Mouse (Mus musculus) forebrain, embryonic 12.5 days (tissue): ENCODE results near the gene G6pc2. TPM values are rescaled to one million over a fixed set of nuclear protein-coding genes. Genes with fewer than 3 reads are reported as not detected.

Experiments used
- ATAC-seq: fragments of 200-750 bp; cut with Nextera tagmentation; 2 replicates; pipeline ENCODE4 v1.8.0; 2017; ENCODE audit warnings: moderate TSS enrichment; ENCODE audit not compliant: low FRiP score
- H3K27ac ChIP-seq: fragments of 300-500 bp; sonication (generic); 2 replicates; pipeline ENCODE4 v1.5.1; 2016; ENCODE audit warnings: mild to moderate bottlenecking
- H3K27me3 ChIP-seq: fragments of 300-500 bp; sonication (generic); 2 replicates; pipeline ENCODE4 v1.6.1; 2016; ENCODE audit warnings: mild to moderate bottlenecking
- H3K36me3 ChIP-seq: fragments of 300-500 bp; sonication (generic); replicated peaks from 2 replicates; pipeline ENCODE4 v1.6.1; 2016; ENCODE audit warnings: mild to moderate bottlenecking
- H3K4me1 ChIP-seq: fragments of 300-500 bp; sonication (generic); 2 replicates; pipeline ENCODE4 v1.6.1; 2016
- H3K4me2 ChIP-seq: fragments of 300-500 bp; sonication (generic); 2 replicates; pipeline ENCODE4 v1.6.1; 2016; ENCODE audit warnings: mild to moderate bottlenecking, moderate library complexity
- H3K4me3 ChIP-seq: fragments of 300-500 bp; sonication (generic); replicated peaks from 2 replicates; pipeline ENCODE4 v1.5.1; 2016; ENCODE audit warnings: mild to moderate bottlenecking
- H3K9ac ChIP-seq: fragments of 300-500 bp; sonication (generic); 2 replicates; pipeline ENCODE4 v1.6.1; 2016; ENCODE audit warnings: mild to moderate bottlenecking
- H3K9me3 ChIP-seq: fragments of 300-500 bp; sonication (generic); 2 replicates; pipeline ENCODE4 v1.6.1; 2016
- WGBS: fragments of 180-500 bp; shearing (Covaris S2); methylation state at CpG from one replicate; pipeline ENCODE4 v1.1.7; 2016; 5-methylcytosine and 5-hydroxymethylcytosine counted together
- polyA plus RNA-seq: library from polyadenylated mRNA; unstranded; fragments of >200 nt; fragmentation: Nextera tagmentation; extraction: Ambion mirVana; gene quantifications from 2 replicates; pipeline ENCODE4 v1.2.1, GENCODE M21; 2016

Gene G6pc2
- polyA plus RNA-seq, 1 experiment from 2014 or later, result not detected

DNA sequence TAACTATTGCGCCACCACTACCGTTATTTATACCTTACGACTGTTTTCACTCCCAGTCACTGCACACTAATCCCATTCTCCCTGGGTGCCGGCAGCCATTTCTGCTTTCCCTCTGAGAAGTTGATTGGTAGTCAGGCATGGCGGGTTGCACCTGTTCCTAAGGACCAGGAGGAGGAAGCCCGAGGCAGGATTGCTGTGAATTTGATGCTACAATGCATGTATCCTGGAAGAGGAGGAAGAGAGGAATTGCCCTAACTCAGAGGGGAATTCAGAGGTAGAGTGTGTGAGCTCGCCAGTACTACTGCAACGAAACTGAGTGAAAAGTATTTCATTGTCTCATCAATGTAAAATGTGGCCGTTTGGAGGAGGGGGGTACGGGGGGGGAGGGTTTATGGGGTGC is 1.8 kb downstream of the G6pc2 start:
- Histone ChIP-seq H3K9me3 (no peaks in the 10 kb centered on the region), H3K36me3 (no peaks in the 10 kb centered on the region), H3K4me2 (no peak overlapping the region), H3K9ac (no peak overlapping the region), H3K27ac (no peak overlapping the region), H3K4me3 (no peak overlapping the region), H3K27me3 (no peaks in the 10 kb centered on the region), H3K4me1 (no peaks in the 10 kb centered on the region)
- ATAC-seq, result no peak
- WGBS, result 74% methylated on average over 10 of the region's 10 CpGs

DNA sequence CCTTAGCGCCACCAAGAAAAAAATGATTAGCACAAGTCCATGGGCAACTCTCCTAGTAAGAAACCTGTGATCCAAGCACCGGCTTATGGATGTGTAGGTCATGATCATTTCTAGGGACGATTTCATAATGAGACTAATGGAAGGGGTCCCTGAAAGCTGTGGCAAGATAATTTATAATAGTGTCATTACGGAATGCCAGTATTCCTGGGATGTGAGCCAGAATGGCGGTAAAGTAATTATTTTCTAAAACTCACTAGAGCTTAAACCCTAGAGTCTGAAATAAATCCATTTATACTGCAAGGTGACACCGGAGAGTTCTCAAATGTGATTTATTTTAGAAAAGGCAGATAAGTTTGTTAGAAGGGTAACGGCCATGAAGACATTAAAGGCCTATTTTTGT is 4.4 kb downstream of the G6pc2 start:
- Histone ChIP-seq H3K27me3 (no peaks in the 10 kb centered on the region), H3K27ac (no peak overlapping the region), H3K4me1 (no peaks in the 10 kb centered on the region), H3K36me3 (no peaks in the 10 kb centered on the region), H3K4me3 (no peak overlapping the region), H3K4me2 (no peak overlapping the region), H3K9ac (no peak overlapping the region), H3K9me3 (no peaks in the 10 kb centered on the region)
- WGBS, result 85% methylated on average over 7 of the region's 7 CpGs
- no peak for ATAC-seq

DNA sequence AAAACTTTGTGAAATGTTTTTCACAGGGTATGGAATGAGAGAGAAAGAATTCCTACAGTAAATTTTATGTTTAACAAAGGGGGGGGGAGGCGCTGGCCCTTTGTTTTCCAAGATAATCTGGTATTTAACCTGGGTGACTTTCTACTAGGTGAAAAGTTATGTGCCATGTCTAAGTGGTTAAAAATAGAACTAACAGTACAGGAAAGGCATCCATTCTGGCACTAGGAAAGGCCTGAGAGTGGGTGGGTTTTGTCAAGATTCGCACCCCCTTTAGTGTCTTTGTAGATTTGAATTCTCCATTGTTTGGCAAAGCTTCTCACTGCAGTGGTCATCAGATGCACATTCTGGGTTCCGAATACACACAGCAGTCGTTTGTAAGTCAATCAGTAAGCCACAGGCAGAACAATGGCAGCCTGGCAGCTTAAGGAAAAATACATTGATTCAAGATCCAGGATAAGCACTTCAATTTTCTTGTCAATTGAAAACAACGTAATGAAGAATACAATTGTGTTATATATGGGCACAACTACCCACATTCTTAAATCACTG is 11.1 kb downstream of the G6pc2 start:
- Histone ChIP-seq H3K9ac (no peak overlapping the region), H3K9me3 (no peaks in the 10 kb centered on the region), H3K4me2 (no peak overlapping the region), H3K36me3 (no peaks in the 10 kb centered on the region), H3K4me3 (no peak overlapping the region), H3K27me3 (no peaks in the 10 kb centered on the region; the same call in 1 of the 2 replicates), H3K4me1 (no peaks in the 10 kb centered on the region), H3K27ac (no peak overlapping the region)
- 24% methylated on average over 5 of the region's 5 CpGs for WGBS
- no peak for ATAC-seq

DNA sequence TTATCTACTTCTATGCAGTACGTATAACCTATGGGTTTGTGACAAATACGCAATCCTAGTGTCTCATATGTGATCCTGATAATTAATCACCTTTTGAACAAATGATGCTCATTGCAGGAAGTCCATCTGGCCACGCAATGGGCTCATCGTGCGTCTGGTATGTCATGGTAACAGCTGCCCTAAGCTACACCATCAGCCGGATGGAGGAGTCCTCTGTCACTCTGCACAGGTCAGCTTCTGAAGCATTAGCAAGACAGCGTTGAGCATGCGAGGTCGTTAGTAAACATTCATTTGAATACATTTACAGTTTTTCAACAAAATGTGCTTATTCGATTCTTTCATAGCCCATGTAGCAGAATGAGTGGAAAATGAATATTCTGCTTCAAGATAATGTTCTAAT is 11.9 kb downstream of the G6pc2 start:
- Histone ChIP-seq H3K27me3 (no peaks in the 10 kb centered on the region; the same call in 1 of the 2 replicates), H3K4me2 (no peak overlapping the region), H3K27ac (no peak overlapping the region), H3K4me1 (no peaks in the 10 kb centered on the region), H3K9me3 (no peaks in the 10 kb centered on the region), H3K36me3 (no peaks in the 10 kb centered on the region), H3K9ac (no peak overlapping the region), H3K4me3 (no peak overlapping the region)
- ATAC-seq, result no peak; the same call in 1 of the 2 replicates
- 70% methylated on average over 10 of the region's 10 CpGs for WGBS

DNA sequence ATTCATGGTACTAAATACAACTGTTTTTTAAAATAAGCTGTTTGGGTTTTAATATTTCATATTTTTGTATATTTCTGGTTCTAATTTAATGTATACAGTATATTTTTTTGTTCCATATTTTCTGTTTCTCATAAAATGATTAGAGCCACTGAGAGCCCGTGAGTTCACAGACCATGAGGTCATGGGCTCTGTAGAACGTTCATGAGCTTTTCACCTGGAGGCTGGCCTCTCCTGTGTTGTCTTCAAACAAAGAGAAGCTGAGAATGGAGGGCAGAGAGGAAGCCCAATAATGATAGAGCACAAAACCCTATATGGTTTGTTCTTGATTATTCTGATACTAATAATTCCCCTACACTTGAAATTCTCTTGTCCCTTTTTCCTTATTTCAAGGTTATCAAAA is 13.9 kb downstream of the G6pc2 start:
- ATAC-seq, result no peak
- Histone ChIP-seq H3K4me3 (no peak overlapping the region), H3K4me1 (no peaks in the 10 kb centered on the region), H3K9ac (no peak overlapping the region), H3K27me3 (no peaks in the 10 kb centered on the region; the same call in 1 of the 2 replicates), H3K4me2 (no peak overlapping the region), H3K9me3 (no peaks in the 10 kb centered on the region), H3K27ac (no peak overlapping the region), H3K36me3 (no peaks in the 10 kb centered on the region)
- 66% methylated on average over 2 of the region's 2 CpGs for WGBS

DNA sequence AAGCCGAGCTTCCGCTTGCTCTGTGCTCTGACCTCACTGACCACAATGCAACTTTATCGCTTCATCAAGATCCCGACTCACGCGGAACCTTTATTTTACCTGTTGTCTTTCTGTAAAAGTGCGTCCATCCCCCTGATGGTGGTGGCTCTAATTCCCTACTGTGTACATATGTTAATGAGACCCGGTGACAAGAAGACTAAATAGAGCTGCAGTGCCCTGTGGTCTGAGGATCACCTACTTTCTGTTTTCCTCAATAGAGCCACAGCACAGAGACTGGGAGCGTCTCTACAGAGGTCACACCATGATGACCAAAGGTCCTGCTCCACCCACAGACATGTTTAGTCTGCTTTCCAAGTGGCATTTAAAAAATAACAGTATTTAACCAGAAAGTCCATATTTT is 16.0 kb downstream of the G6pc2 start:
- H3K9me3 ChIP-seq, result no peaks in the 10 kb centered on the region
- ATAC-seq, result no peak
- no peak overlapping the region for H3K4me2 ChIP-seq
- H3K36me3 ChIP-seq, result no peaks in the 10 kb centered on the region
- no peak overlapping the region for H3K4me3 ChIP-seq
- H3K27ac ChIP-seq, result no peak overlapping the region
- peaks cover 3% of the 10 kb centered on the region; the same call in 1 of the 2 replicates for H3K27me3 ChIP-seq
- no peak overlapping the region for H3K9ac ChIP-seq
- H3K4me1 ChIP-seq, result no peaks in the 10 kb centered on the region
- WGBS, result 92% methylated on average over 9 of the region's 9 CpGs

DNA sequence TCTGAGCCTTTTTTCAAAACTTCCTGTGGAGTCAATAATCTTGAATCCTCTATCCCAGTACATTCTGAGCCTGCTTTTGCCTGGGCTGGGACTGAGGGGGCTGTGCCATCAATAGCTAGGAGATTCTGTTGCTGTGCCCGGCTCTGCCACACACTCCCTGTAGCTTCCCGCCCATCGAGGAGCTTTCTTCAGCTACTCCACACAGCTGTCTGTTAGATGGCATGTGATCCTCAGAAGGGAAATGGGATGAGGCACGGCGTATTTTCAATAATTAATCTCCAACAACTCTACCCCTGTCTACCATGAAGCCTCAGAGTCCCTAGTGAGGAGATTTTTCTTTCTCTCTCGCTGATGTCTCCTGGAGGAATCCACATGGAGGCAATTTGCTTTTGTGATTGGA is 17.8 kb downstream of the G6pc2 start:
- ATAC-seq, result no peak
- Histone ChIP-seq H3K4me1 (no peaks in the 10 kb centered on the region), H3K9ac (no peak overlapping the region), H3K4me3 (no peak overlapping the region), H3K36me3 (no peaks in the 10 kb centered on the region), H3K4me2 (no peak overlapping the region), H3K27ac (no peak overlapping the region), H3K9me3 (no peaks in the 10 kb centered on the region), H3K27me3 (peaks cover 3% of the 10 kb centered on the region; the same call in 1 of the 2 replicates)
- WGBS, result 85% methylated on average over 6 of the region's 6 CpGs

DNA sequence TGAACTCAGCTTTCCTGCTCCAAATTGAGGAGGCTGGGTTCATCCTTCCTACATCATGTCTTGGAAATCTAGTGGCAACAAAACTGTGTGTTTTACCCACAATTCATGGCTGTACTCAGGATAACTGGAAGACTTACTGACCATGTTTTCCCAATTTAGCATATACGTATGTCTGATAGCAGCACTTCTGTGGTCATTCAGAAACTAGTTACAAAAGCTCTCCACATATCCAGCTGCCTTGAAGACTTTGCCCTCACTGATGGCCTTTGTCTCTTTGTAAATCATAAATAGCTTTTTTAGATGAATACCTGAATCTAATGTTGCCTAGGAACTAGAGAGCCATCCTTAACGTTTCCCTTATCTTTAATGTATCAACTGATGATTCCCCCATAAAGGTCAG is 19.3 kb downstream of the G6pc2 start:
- 86% methylated on average over 2 of the region's 2 CpGs for WGBS
- no peak overlapping the region for H3K4me3 ChIP-seq

DNA sequence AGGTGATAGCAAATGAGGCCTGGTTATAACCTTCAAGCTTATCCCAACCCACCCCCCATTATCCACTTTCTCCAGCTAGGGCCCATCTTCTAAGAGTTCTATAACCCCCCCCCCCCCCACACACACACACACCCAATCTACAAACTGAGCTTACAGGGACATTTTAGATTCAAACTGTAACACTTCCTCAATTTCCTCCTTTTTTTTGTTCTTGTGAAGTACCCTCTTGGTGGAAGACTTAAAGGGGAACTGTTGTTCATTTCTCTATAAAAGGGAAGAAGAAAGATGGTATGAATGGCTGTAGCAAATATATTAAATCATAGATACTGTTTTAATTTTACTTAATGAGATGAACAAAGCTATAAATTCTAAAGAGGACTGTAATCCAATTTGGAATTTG is 21.2 kb downstream of the G6pc2 start:
- no peak for ATAC-seq
- Histone ChIP-seq H3K36me3 (no peaks in the 10 kb centered on the region), H3K9ac (no peak overlapping the region), H3K27ac (no peak overlapping the region), H3K9me3 (no peaks in the 10 kb centered on the region), H3K4me1 (no peaks in the 10 kb centered on the region; the same call in 1 of the 2 replicates), H3K27me3 (0 out of 2 replicates have a peak, but pooled peaks cover 6% of the 10 kb centered on the region), H3K4me3 (no peak overlapping the region), H3K4me2 (no peak overlapping the region)

More for the DNA sequence above, 19.3 kb downstream of the G6pc2 start:
- H3K36me3 ChIP-seq, result no peaks in the 10 kb centered on the region
- H3K9me3 ChIP-seq, result no peaks in the 10 kb centered on the region
- H3K27ac ChIP-seq, result no peak overlapping the region
- no peak for ATAC-seq
- H3K4me1 ChIP-seq, result no peaks in the 10 kb centered on the region
- H3K27me3 ChIP-seq, result peaks cover 3% of the 10 kb centered on the region; the same call in 1 of the 2 replicates
- H3K4me2 ChIP-seq, result no peak overlapping the region
- no peak overlapping the region for H3K9ac ChIP-seq

DNA sequence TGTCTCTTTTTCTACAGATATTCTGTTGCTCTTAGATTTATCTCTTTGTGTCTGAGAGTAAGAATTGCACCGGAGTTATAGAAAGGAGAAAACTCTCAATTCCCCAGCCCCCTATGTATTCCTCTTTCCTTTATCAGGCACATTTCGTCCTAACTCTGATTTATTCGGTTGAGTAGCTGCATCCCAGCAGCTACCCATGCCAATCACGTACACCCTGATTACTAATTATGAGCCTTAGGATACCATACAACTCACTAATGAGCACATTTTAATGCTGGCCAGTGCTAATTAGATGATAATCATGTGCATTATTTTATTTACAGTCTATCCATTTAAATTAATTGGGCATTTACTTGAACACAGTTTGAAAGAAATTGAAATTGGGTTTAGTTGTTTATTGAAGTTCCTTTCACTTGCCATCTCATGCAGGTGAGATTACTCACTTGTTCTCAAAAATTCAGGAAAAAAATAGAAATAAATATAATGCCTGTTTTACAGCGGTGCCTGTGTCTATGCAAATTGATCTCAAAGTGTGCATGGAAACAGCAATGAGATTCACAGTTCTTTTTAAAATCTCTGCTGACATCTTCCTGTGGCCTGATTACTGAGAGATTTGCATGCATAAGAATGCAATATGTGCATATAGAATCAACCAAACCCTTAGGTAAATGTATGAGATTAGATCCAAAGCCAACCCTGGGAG is 24.3 kb downstream of the G6pc2 start:
- ATAC-seq, result peak; percentile 94
- 27% methylated on average over 5 of the region's 5 CpGs for WGBS
- H3K27ac ChIP-seq, result no peak overlapping the region
- H3K27me3 ChIP-seq, result peaks cover 20% of the 10 kb centered on the region
- no peaks in the 10 kb centered on the region for H3K9me3 ChIP-seq
- no peak overlapping the region for H3K4me2 ChIP-seq
- no peak overlapping the region for H3K4me3 ChIP-seq
- no peak overlapping the region for H3K9ac ChIP-seq
- H3K4me1 ChIP-seq, result no peaks in the 10 kb centered on the region; the same call in 1 of the 2 replicates
- no peaks in the 10 kb centered on the region for H3K36me3 ChIP-seq

DNA sequence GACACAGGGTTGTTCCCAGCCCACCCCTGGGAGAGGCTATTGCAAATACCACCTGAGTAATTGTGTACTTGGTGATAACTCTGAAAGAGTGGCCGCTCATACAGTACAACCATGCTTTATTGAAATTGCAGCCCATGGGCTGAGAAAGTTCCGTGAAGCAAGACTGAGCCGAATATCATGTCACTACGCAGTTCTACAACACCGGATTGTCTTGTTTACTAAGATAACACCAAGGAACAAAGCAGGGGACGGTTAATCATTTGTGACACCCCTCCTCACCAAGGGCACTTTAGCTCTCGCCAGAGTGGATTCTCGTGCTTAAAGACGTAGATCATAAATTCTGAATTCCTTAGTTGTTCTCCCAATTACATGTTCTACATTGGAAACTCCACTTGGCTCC is 28.4 kb downstream of the G6pc2 start:
- H3K9ac ChIP-seq, result no peak overlapping the region
- ATAC-seq, result no peak
- no peaks in the 10 kb centered on the region for H3K9me3 ChIP-seq
- H3K4me2 ChIP-seq, result no peak overlapping the region
- no peak overlapping the region for H3K4me3 ChIP-seq
- no peaks in the 10 kb centered on the region; the same call in 1 of the 2 replicates for H3K4me1 ChIP-seq
- no peak overlapping the region for H3K27ac ChIP-seq
- WGBS, result 94% methylated on average over 9 of the region's 9 CpGs
- peaks cover 19% of the 10 kb centered on the region for H3K27me3 ChIP-seq
- H3K36me3 ChIP-seq, result no peaks in the 10 kb centered on the region

DNA sequence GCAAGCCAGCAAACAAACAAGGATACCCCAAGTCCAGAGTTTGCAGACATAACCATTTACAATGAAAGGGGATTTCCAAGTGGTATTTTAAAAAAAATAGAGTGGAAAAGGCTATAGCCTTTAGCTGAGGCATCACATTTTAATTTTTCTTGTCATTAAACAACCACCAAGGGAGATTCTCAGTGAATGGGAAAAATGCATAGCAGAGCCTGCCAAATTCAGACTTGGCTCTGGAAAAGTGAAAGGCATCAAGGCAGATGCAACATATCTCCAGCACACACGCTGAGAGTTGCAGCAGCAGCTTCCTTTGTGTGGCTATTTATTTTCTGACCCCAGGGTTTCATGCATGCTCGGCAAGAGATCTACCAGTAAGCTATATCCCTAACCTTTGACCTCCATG is 34.1 kb downstream of the G6pc2 start:
- H3K27me3 ChIP-seq, result no peaks in the 10 kb centered on the region
- H3K27ac ChIP-seq, result no peak overlapping the region
- ATAC-seq, result no peak
- H3K9ac ChIP-seq, result no peak overlapping the region
- no peak overlapping the region for H3K4me2 ChIP-seq
- no peaks in the 10 kb centered on the region for H3K36me3 ChIP-seq
- no peaks in the 10 kb centered on the region for H3K9me3 ChIP-seq
- WGBS, result 43% methylated on average over 2 of the region's 2 CpGs
- H3K4me3 ChIP-seq, result no peak overlapping the region
- H3K4me1 ChIP-seq, result no peaks in the 10 kb centered on the region

DNA sequence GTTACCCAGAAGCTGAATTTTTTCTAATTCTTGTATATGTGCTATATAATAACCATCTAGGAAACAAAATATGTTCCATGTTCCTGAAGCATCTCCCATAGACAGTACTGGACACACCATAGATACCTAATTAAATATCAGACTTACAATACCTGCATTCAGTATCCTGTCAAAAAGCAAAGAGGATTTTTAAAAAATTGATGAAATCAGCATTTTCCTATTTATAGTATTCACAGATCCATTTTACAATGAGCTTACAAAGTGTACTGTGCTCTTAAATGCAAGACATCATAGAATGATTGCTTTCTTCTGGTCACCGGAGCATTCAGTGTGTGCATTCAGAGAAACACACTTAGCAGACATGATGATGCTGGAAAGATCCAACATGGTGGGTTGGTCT is 36.2 kb downstream of the G6pc2 start:
- no peak for ATAC-seq
- H3K27me3 ChIP-seq, result no peaks in the 10 kb centered on the region
- no peak overlapping the region for H3K4me2 ChIP-seq
- 97% methylated on average over 1 of the region's 1 CpGs for WGBS
- H3K36me3 ChIP-seq, result no peaks in the 10 kb centered on the region
- H3K4me1 ChIP-seq, result no peaks in the 10 kb centered on the region
- H3K4me3 ChIP-seq, result no peak overlapping the region
- H3K9me3 ChIP-seq, result no peaks in the 10 kb centered on the region
- H3K27ac ChIP-seq, result no peak overlapping the region
- H3K9ac ChIP-seq, result no peak overlapping the region
